Mouse (Mus musculus) stomach, embryonic 14.5 days (tissue): Measurements from ENCODE around the gene Zdhhc8. TPM values are rescaled to one million over a fixed set of nuclear protein-coding genes. Genes with fewer than 3 reads are reported as not detected.

Experiments used
- ATAC-seq: fragments of 200-750 bp; cut with Nextera tagmentation; 2 replicates; pipeline ENCODE4 v1.8.0; 2017; ENCODE audit warnings: low read depth, moderate TSS enrichment; ENCODE audit not compliant: insufficient number of reproducible peaks, insufficient read depth, low FRiP score
- H3K27ac ChIP-seq: fragments of 300-500 bp; sonication (generic); 2 replicates; pipeline ENCODE4 v1.5.1; 2014; ENCODE audit warnings: mild to moderate bottlenecking, low read length, moderate library complexity, mixed read lengths
- H3K27me3 ChIP-seq: fragments of 300-500 bp; sonication (generic); 2 replicates; pipeline ENCODE4 v1.6.1; 2014; ENCODE audit warnings: low read length, control low read depth, mixed read lengths; ENCODE audit not compliant: control insufficient read depth, insufficient read depth
- H3K36me3 ChIP-seq: fragments of 300-500 bp; sonication (generic); 2 replicates; pipeline ENCODE4 v1.6.1; 2014; ENCODE audit warnings: mild to moderate bottlenecking, control low read depth, low read length, moderate library complexity, mixed read lengths; ENCODE audit not compliant: control insufficient read depth, insufficient read depth
- H3K4me1 ChIP-seq: fragments of 300-500 bp; sonication (generic); 2 replicates; pipeline ENCODE4 v1.6.1; 2014; ENCODE audit warnings: low read length, control low read depth, mixed read lengths; ENCODE audit not compliant: control insufficient read depth, insufficient read depth
- H3K4me2 ChIP-seq: fragments of 300-500 bp; sonication (generic); replicated peaks from 2 replicates; pipeline ENCODE4 v1.6.1; 2014; ENCODE audit warnings: low read depth, low read length, control low read depth
- H3K4me3 ChIP-seq: fragments of 300-500 bp; sonication (generic); 2 replicates; pipeline ENCODE4 v1.5.1; 2014; ENCODE audit warnings: low read depth, low read length, control low read depth
- H3K9ac ChIP-seq: fragments of 300-500 bp; sonication (generic); replicated peaks from 2 replicates; pipeline ENCODE4 v1.6.1; 2014; ENCODE audit warnings: low read depth, mild to moderate bottlenecking, control low read depth, low read length, moderate library complexity, mixed read lengths
- H3K9me3 ChIP-seq: fragments of 300-500 bp; sonication (generic); 2 replicates; pipeline ENCODE4 v1.6.1; 2016; ENCODE audit warnings: low read depth, low read length, control low read depth; ENCODE audit not compliant: control insufficient read depth
- WGBS: fragments of 180-500 bp; shearing (Covaris S2); extraction: QIAGEN DNeasy Blood & Tissue Kit; methylation state at CpG from one replicate; pipeline ENCODE4 v1.1.7; 2014; 5-methylcytosine and 5-hydroxymethylcytosine counted together
- polyA plus RNA-seq: library from polyadenylated mRNA; unstranded; fragments of >200 nt; fragmentation: Nextera tagmentation; extraction: Ambion mirVana; gene quantifications from 2 replicates; pipeline ENCODE4 v1.2.1, GENCODE M21; 2014

Zdhhc8 gene
- polyA plus RNA-seq, 1 experiment from 2014 or later = 9.8 TPM

DNA sequence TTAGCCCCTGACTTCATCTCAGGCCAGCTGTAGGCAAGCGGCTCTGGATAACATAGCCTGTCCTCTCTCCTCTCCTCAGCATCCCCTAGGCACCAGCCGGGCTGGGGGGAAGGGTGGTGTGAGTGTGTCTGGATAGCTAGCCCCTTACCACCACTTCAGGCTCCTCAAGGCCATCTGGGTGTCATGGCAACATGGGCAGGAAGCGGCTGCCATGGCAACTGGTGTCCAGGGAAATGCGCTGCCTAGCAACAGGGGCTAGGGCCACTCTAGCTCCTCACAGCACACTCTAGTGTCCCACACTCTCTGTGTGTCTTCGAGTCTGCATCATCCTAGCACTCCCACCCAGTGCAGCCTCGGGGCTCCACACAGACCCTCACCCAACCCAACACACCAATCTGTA lies 21.2 kb downstream of the Zdhhc8 start:
- no peaks in the 10 kb centered on the region for H3K27me3 ChIP-seq
- no peaks in the 10 kb centered on the region for H3K4me1 ChIP-seq
- no peak overlapping the region for H3K4me2 ChIP-seq
- H3K9ac ChIP-seq = no peak overlapping the region
- peak; percentile 50; the same call in 1 of the 2 replicates for ATAC-seq
- no peak overlapping the region for H3K27ac ChIP-seq
- WGBS = 53% methylated on average over 6 of the region's 6 CpGs
- no peak overlapping the region for H3K4me3 ChIP-seq
- no peaks in the 10 kb centered on the region for H3K9me3 ChIP-seq
- H3K36me3 ChIP-seq = no peaks in the 10 kb centered on the region

GRCm38 (mm10) chr16:18211417-18212171 lies 23.3 kb downstream of the Zdhhc8 start:
- H3K4me2 ChIP-seq = no peak overlapping the region
- no peak overlapping the region for H3K27ac ChIP-seq
- no peaks in the 10 kb centered on the region for H3K4me1 ChIP-seq
- H3K9me3 ChIP-seq = no peaks in the 10 kb centered on the region
- H3K9ac ChIP-seq = no peak overlapping the region
- no peaks in the 10 kb centered on the region for H3K27me3 ChIP-seq
- WGBS = 42% methylated on average over 10 of the region's 10 CpGs
- H3K36me3 ChIP-seq = no peaks in the 10 kb centered on the region
- ATAC-seq = peak; percentile 43; the same call in 1 of the 2 replicates
- H3K4me3 ChIP-seq = no peak overlapping the region

DNA sequence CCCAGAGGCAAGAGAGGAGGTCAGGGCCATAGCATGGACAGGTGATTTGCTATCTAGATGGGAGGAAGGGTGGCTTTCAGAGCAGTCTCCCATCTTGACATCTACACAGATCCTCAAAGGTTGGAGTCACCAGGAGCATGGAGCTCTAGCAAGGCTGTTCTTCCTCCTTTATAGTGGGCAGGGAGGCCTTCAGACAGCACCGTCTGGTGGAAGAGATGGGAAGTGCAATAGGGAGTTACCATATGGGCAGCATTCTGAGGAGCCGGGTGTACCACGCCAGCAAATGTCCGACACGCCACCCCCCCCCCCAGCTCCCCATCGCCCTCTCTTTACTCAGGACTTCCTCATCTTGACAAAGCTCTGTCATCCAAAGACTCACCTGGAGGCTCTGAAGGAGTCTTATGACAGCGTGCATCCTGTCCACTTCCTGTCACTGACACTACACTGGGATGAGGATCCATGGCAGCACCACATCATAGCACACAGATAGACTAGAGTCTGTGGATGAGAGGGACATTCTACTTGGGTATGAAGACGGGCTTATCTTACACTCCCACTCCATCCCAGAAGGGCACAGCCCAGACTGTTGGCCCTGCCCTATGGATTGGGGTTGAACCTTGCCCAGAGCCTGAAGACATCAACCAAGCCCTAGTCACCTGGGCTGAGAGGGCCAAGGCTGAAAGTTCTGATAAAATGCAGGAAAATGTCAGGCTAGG lies 24.1 kb downstream of the Zdhhc8 start:
- Histone ChIP-seq H3K27ac (no peak overlapping the region), H3K9me3 (no peaks in the 10 kb centered on the region), H3K4me2 (no peak overlapping the region), H3K4me3 (no peak overlapping the region), H3K4me1 (no peaks in the 10 kb centered on the region), H3K27me3 (no peaks in the 10 kb centered on the region), H3K9ac (no peak overlapping the region), H3K36me3 (no peaks in the 10 kb centered on the region)
- WGBS = 25% methylated on average over 8 of the region's 8 CpGs
- no peak for ATAC-seq

DNA sequence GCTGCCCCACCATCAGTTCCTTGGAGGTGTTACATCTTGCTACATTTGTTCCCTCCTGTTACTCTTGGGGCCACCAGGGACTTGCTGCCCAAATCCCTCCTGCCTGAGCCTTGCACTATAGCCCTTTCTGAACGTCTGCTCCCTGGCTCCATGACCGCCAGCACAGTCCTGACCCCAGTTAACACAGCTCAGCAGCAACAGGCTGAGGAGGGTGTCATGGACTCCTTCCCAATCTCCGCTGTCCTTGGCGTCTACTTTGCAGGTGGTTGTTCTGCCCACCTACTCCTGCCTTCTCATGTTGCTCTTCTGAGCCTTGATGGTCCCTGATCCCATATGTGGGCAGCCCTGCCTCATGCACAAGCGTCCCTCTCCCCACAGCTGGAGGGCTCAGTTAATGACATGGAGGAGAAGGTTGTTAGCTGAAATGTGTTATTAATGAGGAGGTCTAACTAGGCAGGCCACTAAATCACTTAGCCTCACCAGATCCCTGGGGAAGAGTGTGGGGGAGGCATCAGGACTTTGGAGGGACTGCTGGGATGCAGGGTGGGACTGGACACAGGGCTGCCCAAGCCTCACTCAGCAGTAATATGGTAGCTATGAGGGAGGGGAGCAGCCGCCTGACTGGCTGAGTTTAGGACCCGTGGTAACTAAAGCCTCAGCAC lies 31.4 kb downstream of the Zdhhc8 start:
- Histone ChIP-seq H3K4me1 (0 out of 2 replicates have a peak, but pooled peaks cover 3% of the 10 kb centered on the region), H3K36me3 (no peaks in the 10 kb centered on the region), H3K4me2 (no peak overlapping the region), H3K9ac (no peak overlapping the region), H3K9me3 (no peaks in the 10 kb centered on the region), H3K27me3 (no peaks in the 10 kb centered on the region), H3K4me3 (no peak overlapping the region), H3K27ac (no peak overlapping the region)
- ATAC-seq = no peak
- 55% methylated on average over 7 of the region's 7 CpGs for WGBS

DNA sequence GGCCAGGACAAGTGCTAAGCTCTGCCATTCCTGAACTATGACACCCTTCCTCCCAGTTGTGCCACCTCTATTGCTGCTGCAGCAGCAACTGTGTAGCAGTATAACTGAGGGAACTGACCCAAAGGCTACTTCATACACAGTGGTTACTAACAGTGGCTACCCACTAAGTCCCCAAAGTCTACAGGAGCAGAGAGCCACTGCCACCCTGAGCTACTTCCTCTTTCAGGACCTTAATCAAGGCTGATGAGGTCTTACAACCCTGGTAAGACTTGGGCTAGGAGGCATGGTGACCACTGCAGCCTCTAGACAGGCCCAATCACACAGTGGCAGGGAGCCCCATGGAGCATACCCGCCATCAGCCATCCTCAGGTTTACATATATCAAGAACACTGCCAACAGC lies 32.9 kb downstream of the Zdhhc8 start:
- H3K27ac ChIP-seq = no peak overlapping the region
- H3K4me1 ChIP-seq = 0 out of 2 replicates have a peak, but pooled peaks cover 3% of the 10 kb centered on the region
- H3K9me3 ChIP-seq = no peaks in the 10 kb centered on the region
- H3K4me2 ChIP-seq = no peak overlapping the region
- no peak for ATAC-seq
- 79% methylated on average over 1 of the region's 1 CpGs for WGBS
- H3K4me3 ChIP-seq = no peak overlapping the region
- H3K36me3 ChIP-seq = no peaks in the 10 kb centered on the region
- H3K27me3 ChIP-seq = no peaks in the 10 kb centered on the region
- no peak overlapping the region for H3K9ac ChIP-seq

- Histone ChIP-seq H3K9me3 (no peaks in the 10 kb centered on the region), H3K36me3 (no peaks in the 10 kb centered on the region), H3K4me2 (no peak overlapping the region), H3K4me1 (0 out of 2 replicates have a peak, but pooled peaks cover 3% of the 10 kb centered on the region), H3K9ac (no peak overlapping the region), H3K27ac (no peak overlapping the region), H3K27me3 (no peaks in the 10 kb centered on the region), H3K4me3 (no peak overlapping the region)
- WGBS = 28% methylated on average over 1 of the region's 1 CpGs
- no peak for ATAC-seq
Measured at GRCm38 (mm10) chr16:18201620-18202019, 33.3 kb downstream of the Zdhhc8 start.

DNA sequence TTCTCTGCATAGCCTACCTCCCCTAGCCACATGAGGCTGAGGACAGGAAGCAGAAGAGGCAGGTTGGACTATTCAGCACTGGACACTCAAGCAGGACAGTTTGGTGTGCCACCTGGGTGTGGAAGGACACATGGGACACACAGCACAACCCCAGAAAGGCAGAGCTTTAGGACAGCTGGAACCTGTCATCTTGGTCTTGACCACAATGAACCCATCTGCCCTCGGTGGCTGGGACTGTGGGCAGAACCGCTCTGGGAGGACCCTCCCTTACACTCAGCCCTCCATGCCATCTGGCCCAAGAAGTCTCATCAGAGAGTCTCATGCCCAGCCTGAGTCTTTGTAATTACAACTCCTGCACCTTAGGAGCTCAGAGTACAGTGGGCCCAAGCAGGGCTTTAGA lies 34.9 kb downstream of the Zdhhc8 start:
- no peak for ATAC-seq
- 0 out of 2 replicates have a peak, but pooled peaks cover 3% of the 10 kb centered on the region for H3K4me1 ChIP-seq
- no peaks in the 10 kb centered on the region for H3K27me3 ChIP-seq
- no peaks in the 10 kb centered on the region for H3K9me3 ChIP-seq
- H3K27ac ChIP-seq = no peak overlapping the region
- no peak overlapping the region for H3K4me2 ChIP-seq
- WGBS = 77% methylated on average over 2 of the region's 2 CpGs
- H3K9ac ChIP-seq = no peak overlapping the region
- H3K36me3 ChIP-seq = no peaks in the 10 kb centered on the region
- no peak overlapping the region for H3K4me3 ChIP-seq

DNA sequence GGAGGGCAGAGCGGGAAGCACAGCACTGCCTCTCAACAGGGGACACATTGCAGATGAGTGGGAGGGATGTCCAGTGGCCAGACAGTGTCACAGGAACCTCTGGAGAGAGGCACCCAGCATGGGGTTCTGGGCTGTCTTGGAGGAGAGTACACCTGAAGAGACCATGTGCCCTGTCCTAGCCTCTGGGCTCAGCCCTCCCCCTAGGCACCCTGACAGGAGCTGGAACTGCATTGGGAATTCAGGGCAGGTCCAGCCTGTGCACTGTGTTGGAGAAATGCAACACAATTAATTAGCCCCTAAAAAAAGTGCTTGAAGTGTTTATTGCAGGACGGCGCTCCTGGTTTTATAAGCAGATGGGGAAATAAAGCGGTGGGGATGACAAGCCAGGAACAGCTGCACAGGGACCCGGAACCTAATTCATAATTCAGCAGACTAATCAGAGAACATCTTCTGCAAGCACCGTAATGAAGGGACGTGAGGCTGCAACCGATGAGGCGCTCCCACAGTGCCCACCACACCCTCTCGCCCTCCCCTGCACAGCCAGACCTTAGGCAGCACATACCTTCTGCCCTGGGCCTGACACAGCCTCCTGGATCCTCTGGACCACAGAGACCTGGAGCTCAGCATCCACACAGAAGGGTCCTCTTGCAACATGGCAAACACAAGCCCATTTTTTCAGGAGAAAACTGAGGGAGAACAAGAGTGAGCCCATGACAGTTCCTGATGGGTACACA lies 36.4 kb downstream of the Zdhhc8 start:
- Histone ChIP-seq H3K4me2 (no peak overlapping the region), H3K9ac (no peak overlapping the region), H3K27ac (no peak overlapping the region), H3K9me3 (no peaks in the 10 kb centered on the region), H3K4me3 (no peak overlapping the region), H3K4me1 (peaks cover 9% of the 10 kb centered on the region), H3K36me3 (no peaks in the 10 kb centered on the region), H3K27me3 (no peaks in the 10 kb centered on the region)
- WGBS = 60% methylated on average over 10 of the region's 10 CpGs
- no peak for ATAC-seq
